Mouse (Mus musculus): ENCODE measurements around the gene Psmd2.
"Not testable (repeated sequence)": the region's sequence is repeated elsewhere in the genome, so short reads cannot be mapped to it uniquely, and the experiment has no call there.

Psmd2 gene

DNA sequence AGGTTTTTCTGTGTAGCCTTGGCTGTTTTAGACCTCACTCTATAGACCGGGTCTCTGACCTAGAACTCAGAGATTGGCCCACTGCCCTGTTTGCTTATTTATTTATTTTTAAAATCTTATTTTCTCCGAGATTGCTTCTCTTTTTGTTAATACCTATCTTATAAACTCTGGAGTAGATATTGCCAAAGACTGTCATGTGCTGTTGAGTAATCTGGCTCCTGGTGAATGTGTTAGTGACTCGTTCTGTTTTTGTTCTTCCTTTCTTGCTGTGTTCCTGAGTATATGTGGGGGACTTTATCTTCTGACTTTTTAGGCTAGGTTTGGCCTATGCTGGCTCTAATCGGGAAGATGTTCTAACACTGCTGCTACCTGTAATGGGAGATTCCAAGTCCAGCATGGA, 6.2 kb downstream of the Psmd2 start:
- DNase-seq (ENCODE audit: low spot score) = no peak

DNA sequence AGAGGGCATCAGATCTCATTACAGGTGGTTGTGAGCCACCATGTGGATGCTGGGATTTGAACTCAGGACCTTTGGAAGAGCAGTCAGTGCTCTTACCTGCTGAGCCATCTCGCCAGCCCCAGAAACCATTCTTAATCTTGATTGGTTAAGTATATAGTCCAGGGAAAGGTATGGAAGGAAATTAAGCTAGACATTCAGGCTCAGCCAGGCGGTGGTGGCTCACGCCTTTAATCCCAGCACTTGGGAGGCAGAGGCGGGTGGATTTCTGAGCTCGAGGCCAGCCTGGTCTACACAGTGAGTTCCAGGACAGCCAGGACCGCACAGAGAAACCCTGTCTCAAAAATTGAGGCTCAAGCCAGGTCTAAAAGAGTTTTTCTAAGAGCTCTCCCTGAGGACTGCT, 16.6 kb downstream of the Psmd2 start, which contains the start of gene Eif4g1:
Gene Eif4g1, plus strand, starts transcription at position 301 of the 400 bp plus-strand sequence.
- not testable (repeated sequence) for DNase-seq (ENCODE audit: low spot score)

DNA sequence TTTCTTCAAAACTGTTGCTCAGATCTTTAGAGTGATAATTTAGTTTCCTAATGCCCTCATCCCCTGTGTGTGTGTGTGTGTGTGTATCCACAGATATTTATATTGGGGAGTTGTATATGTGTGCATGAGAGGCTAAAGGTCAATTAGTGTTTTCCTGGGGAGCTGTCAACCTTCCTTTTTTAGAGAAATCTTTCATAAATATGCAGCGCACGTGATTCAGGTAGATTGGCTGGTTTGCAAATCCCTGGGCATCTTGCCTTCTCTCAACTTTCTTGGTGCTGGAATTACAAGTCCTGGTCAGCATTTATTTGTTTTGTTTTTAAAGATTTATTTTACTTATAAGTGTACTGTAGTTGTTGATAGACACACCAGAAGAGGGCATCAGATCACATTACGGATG, 18.8 kb downstream of the Psmd2 start:
- DNase-seq (ENCODE audit: low spot score) = no peak

DNA sequence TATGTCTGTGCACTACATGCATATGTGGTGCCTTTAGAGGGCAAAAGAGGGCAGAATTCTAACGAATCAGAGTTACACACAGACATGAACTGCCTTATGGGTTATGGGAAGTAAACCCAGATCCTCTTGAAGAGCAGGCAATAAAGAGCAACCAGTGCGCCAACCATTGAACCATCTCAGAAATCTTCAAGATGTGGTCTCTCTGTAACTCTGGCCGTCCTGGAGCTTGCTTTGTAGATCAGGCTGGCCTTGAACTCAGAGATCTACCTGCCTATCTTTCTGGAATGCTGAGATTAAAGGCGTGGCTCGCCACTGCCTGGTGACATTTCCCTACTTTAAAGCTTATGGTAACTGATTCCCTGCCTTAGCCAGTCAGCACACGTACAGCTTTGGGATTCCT, 20.4 kb downstream of the Psmd2 start:
- no peak for DNase-seq (ENCODE audit: low spot score)

DNA sequence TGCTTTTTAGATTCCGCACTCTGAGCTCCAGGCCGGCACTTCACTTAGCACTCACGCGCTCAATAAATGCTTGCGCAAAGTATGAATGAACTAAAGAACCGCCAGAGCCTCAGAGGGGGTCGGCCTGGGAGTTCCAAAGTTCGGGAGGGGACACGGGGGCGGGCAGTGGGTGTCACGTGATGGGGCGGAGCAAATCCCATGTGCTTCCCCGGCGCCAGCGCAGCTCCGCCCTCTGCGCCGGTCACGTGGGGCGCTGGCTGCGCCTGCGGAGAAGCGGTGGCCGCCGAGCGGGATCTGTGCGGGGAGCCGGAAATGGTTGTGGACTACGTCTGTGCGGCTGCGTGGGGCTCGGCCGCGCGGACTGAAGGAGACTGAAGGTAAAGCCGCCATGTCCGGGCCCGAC, 21.0 kb downstream of the Psmd2 start:
- DNase-seq (ENCODE audit: low spot score) = peak; percentile 89

DNA sequence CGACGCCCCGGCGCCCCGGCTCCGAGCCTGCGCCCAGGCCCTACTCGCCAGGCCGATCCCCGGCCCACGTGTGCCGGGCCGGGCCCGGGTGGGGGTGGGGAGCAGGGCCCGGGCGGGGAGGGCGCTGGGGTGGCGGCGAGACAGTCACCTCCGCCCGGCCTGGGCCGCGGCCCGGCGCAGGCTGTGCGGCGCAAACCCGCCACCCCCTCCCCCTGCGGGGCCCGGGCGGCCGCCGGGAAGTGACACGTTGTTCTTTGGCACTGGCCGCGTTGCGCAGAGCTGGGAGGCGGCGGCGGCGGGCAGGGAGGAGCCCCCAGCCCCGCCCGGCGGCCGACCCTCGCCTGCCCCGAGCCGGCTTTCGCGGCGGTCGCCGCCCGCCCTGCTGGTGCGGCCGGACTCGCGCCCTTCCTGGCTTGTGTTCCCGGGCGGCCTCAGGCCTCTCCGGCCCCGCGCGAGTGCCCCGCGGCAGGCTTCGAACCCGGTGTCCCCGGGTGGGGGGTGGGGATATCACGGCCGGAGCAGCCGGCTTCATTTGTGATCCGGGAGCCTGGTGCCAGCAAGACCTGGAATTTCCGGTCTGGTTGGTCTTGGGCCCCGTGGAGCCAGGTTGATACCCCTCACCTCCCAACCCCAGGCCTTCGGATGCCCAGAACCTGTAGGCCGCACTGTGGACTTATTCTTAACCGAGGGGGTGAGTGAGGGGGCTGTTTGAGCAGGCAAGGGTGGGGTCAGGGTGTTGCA, 21.7 kb downstream of the Psmd2 start:
- DNase-seq (ENCODE audit: low spot score) = no peak

DNA sequence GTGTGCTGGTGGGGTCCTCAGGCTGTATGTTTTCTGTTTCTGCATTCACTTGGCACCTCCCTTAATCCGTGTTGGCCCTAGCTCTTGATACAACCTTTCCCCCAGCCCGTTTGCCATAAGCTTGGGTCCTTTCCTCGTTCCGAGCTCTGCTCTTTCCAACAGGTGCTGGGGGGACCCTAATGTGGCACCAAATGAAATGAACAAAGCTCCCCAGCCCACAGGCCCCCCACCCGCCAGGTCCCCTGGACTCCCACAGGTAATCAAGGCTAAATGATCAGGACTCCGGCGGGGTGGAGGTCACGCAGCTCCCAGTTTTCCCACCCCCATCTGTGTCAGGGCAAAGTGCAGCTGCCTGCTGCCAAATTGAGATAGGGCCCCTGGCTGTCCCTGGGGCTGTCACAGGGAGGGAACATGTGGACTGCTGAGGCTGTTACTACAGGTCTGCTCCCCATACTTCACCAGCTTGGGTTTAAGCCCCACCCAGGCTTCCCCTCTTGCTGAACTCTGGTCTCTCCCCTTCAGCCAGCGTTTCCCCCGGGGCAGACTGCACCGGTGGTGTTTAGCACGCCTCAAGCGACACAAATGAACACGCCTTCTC, 22.4 kb downstream of the Psmd2 start:
- peak; percentile 51 for DNase-seq (ENCODE audit: low spot score)

DNA sequence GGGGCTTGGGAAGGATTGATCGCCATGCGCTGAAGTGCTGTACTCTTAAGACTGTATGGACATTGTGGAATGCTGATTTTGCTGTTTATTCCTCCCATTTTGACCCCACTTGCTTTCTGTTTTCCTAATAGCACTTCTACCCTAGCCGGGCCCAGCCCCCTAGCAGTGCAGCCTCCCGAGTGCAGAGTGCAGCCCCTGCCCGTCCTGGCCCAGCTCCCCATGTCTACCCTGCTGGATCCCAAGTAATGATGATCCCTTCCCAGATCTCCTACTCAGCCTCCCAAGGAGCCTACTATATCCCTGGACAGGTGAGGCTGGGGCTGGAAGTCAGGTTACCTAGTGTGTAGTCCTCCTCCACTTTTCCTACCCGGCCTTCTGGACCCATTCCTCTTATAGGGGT, 23.8 kb downstream of the Psmd2 start:
- no peak for DNase-seq (ENCODE audit: low spot score)

DNA sequence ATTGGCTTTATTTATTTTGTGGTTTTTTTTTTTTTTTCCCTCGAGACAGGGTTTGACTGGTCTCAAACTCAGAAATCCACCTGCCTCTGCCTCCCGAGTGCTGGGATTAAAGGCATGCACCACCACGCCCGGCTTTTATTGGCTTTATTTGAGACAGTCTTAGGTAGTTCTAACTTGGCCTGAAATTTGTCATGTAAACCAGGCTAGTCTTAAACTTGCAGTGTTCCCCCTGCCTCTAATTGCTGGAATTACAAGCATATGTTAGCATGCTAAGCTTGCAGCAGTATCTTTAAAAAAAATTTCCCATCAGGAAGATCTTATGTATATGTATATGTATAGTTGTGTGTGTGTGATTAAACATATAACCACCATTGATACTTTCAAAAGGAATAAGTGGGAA, 25.2 kb downstream of the Psmd2 start:
- no peak for DNase-seq (ENCODE audit: low spot score)

DNA sequence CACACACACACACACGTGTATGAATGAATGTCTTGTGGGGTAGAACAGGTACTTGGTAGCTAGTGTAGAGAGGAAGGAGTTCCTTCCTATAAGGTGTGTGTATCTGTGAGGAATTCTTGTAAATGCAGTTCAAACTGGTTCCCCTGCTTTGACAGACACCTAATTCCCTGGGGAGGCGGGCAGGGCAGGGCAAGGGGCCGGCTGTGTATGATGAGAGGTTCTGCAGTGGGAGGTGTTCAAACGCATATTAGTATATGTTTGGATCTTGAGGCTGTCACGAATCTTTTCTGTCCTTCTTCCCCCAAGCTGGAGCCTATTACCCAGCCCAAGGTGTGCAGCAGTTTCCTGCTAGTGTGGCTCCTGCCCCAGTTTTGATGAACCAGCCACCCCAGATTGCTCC, 25.9 kb downstream of the Psmd2 start:
- no peak for DNase-seq (ENCODE audit: low spot score)

DNA sequence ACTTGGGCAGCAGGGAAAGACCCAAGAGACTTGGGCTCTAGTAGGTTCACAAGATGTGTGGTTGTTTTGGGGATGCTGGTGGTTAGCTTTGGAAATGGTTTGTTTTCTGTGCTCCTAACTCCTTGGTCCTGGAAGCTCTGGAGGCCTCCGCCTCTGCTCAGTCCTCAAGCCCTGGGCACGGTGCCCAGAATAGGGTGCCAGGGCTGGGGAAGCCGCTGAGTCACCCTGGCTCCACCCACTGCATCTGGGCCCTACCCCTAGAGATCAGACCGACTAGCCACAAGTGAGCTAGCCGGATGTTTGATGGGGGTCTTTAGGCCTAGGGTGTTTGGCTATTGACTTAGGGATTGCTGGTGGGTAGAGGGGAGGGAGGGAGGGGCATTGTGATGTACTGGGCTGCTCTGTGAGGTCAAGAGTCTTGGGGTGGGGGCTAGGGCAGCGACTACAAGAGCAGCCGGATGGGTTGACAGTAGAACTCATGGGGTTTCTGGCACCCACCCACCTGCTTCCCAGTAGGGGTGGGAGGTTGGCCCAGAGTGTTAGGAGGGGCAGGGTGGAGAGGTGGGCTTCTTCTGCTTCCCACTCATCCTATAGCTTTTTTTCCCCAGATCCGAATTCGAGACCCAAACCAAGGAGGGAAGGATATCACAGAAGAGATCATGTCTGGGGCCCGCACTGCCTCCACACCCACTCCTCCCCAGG, 26.7 kb downstream of the Psmd2 start:
- peak; percentile 84 for DNase-seq (ENCODE audit: low spot score)

DNA sequence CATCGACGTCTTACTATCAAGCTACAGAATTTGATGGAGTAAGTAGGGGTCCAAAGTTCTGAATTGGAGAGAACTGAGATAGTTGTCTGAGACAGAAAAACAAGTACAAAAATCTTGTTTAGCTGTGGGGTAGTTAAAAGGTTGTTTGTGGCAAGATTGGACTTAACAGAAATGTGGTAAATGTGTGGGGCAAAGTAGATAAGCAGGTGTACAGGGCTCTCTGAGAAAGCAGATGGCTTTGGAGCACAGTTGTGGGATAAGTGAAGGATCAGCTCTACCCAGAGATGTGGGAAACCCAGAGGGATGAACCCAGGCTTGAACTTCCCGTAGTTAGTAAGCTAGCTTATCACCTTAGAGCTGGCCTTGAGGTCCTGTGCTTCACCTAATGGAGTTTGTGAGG, 39.3 kb downstream of the Psmd2 start:
- DNase-seq (ENCODE audit: low spot score) = no peak

DNA sequence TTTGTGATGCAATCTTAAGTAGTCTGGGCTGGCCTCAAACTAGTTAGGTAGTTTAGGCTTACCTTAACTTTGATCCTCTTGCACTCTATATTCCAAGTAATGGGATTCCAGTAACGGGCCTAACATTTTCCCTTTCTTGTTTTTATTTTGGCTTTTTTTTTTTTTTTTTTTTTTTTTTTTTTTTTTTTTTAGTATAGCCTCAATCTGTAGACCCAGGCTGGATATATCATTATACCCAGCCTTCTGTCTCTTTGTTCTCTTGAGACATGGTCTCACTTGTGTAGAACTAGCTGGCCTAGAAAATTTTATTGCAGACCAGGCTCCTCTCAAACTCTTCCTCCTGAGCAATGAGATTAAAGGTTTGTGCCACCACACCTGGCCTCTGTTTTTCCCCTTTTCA, 40.2 kb downstream of the Psmd2 start:
- DNase-seq (ENCODE audit: low spot score) = no peak

DNA sequence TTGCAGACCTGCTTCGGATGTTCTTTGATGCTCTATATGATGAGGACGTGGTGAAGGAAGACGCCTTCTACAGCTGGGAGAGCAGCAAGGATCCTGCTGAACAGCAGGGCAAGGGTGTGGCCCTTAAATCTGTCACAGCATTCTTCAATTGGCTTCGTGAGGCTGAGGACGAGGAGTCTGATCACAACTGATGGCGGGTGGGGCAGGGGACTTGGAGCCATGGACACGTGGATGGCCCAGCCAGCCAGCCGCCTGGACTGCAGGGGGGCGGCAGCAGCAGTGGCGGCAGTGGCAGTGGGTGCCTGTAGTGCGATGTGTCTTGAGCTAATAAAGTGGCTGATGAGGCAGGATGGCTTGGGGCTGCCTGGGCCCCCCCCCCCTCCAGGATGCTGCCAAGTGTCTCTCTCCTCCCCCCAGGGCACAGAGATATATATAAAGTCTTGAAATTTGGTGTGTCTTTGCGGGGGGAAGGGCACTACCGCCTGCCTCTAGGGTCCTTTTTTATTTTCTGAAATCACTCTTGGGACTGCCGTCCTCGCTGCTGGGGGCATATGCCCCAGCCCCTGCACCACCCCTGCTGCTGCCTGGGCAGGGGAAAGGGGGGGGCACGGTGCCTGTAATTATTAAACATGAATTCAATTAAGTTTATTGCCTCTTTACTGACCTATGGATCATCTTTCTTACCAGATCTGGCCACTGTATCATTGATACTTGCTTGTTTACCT, 41.0 kb downstream of the Psmd2 start:
- DNase-seq (ENCODE audit: low spot score) = no peak

DNA sequence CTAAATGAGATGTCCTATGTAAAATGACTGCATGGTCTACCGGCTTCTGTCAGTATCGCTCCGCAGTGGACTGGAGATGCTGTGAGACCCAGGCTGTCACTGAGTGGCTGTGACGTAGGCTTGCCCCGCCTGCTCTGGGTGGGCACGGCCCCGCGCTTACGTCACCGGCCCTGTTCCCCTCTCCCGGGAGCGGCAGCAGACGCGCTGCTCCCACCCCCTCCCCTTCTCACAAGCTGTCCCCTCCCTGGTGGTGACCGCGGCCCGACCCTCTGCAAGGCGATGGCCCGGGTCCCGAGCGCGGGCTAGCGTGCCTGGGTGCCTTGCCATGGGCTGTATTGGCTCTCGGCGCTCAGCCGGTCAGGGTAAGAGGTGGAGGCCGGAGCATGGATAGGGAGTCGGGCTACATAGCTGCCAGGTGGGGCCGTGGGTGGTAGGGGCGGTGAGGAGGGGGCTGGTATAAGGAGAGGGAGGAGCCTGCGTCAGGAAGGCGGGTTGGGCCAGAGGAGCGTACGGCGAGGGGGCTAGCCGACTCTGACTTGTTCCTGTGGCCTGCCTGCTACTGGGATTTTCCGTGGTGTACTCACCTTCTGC, 41.8 kb downstream of the Psmd2 start, which contains the start of gene Fam131a:
Gene Fam131a, plus strand, starts transcription at position 131 of the 591 bp plus-strand sequence.
- no peak for DNase-seq (ENCODE audit: low spot score)

DNA sequence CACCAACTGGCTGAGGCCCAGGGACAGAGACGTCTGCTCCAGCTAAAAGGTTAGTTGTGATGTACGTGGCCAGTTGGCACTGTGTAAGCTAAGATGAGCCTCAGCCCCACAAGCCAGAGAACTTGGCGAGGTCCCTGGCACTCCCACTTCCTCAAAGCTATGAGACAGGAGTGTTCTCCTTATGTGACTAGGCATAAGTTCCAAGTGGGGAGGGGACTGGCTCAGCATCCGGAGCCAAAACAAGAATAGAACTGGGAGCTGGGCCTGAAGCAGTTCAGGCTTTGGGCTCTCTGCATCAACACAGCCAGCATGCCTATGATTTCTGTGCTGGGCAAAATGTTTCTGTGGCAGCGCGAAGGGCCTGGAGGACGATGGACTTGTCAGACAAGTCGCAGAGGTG, 43.3 kb downstream of the Psmd2 start:
- DNase-seq (ENCODE audit: low spot score) = no peak

DNA sequence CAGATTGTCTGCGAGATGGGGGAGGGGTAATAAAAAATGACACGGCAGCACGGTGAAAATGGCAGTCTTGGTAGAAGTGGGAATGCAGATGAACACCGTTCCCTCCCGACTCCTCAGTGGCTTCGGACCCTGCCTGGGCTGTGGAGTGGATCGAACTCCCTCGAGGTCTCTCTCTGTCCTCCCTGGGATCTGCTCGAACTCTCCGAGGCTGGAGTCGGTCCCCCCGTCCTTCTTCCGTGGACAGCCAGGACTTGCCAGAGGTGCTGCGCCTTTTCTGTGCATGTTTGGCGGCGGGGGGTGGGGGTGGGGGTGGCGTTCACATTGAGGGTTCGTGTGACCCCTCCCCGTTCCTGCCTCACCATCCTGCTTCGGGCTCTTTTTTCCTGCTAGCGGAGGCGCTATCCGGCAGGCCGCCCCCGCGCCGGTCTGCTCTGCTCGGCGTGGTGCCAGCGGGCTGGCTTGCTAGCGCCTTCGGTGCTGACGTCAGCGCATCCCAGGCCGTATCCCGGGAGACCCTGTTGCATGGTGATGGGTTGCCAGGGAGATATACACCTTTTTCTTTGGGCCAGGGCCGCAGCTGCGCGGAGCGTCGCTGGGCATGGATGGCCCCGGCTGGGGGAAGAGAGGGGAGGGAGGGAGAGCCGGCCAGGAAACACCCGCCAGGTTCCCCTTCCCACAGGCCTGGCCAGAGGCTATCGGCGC, 44.3 kb downstream of the Psmd2 start:
- no peak for DNase-seq (ENCODE audit: low spot score)

DNA sequence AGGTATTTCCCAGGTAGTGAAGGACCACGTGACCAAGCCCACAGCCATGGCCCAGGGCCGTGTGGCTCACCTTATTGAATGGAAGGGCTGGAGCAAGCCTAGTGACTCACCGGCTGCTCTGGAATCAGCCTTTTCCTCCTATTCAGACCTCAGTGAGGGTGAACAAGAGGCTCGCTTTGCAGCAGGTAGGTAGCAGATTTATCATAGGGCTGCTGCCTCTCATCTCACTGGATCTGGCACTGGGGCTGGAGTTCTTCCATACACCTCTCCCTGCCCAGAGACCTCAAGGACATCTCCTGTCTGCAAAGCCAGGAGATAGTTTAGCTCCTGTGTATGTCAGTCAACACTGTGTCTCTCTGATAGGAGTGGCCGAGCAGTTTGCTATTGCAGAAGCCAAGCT, 47.8 kb downstream of the Psmd2 start:
- no peak for DNase-seq (ENCODE audit: low spot score)

DNA sequence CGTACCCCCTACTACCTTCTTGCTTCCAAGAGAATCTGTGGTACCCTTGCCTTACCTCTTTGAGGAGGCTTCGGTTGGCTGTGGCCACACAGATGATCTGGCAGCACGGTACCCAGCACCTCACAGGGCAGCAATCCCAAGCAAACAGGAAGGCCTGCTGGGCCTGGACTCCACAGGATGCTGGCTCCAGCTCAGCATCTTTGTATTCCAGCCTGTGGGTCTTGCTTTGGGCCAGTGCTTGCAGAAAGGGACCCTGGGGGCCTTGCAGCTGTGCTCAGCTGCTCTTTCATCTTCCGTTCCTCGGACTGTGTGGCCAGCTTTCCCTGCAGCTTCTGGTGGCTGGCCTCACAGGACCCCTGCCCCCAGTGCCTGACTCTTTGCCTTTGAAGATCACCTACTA, 48.6 kb downstream of the Psmd2 start:
- no peak for DNase-seq (ENCODE audit: low spot score)

DNA sequence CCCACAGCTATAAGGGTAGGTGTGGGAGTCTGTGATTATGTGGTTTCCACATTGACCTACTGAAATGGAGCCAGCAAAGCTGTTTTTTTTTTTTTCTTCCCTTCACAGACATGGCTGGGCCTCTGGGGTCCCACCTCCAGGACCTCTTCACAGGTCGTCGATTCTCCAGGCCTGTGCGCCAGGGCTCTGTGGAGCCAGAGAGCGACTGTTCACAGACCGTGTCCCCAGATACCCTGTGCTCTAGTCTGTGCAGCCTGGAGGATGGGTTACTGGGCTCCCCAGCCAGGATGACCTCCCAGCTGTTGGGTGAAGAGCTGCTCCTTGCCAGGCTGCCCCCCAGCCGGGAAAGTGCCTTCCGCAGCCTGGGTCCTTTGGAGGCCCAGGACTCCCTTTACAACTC, 49.9 kb downstream of the Psmd2 start:
- no peak for DNase-seq (ENCODE audit: low spot score)

DNA sequence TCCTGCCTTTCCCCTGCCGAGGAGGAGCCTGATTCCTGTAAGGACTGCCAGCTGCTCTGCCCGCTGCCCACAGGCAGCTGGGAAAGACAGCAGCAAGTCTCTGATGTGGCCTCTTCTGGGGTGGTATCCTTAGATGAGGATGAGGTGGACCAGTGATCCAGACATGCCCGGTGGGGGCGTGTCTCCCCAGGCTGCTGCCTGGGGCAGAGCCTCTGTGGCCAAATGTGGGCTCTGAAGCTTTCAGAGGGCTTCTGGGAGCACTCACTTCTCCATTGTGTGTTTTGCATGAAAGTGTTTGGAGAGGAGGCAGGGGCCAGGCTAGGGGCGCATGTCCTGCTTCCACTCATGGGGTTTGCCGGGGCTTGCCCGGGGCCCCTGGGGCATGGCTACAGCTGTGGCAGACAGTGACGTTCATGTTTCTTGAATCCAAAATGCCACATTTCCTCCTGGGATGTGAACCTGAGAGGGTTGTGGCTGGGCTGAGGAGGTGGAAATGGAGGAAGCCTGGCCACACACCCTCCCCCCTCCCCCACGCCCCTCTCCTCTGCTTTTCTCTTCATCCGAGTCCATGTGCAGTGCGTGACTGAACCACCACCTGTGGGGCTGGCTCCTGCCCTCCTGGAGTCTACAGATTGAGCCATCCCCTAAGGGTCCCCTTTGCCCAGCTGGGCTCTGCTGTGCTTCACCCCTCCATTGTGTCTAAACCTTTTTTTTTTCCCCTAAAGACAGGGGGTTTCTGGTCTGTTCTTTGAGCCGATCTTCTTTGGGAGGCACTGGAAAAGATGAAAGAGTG, 50.5 kb downstream of the Psmd2 start:
- no peak for DNase-seq (ENCODE audit: low spot score)
